Mouse (Mus musculus) liver, embryonic 16.5 days (tissue): Measurements from ENCODE around the gene Slc9a5. TPM values are rescaled to one million over a fixed set of nuclear protein-coding genes. Genes with fewer than 3 reads are reported as not detected.

Source experiments
- ATAC-seq: fragments of 200-750 bp; cut with Nextera tagmentation; 2 replicates; pipeline ENCODE4 v1.8.0; 2017; ENCODE audit warnings: low read depth, mild to moderate bottlenecking, moderate number of reproducible peaks, moderate library complexity
- H3K27ac ChIP-seq: fragments of 300-500 bp; sonication (generic); 2 replicates; pipeline ENCODE4 v1.5.1; 2014; ENCODE audit warnings: mild to moderate bottlenecking, low read length
- H3K27me3 ChIP-seq: fragments of 300-500 bp; sonication (generic); 2 replicates; pipeline ENCODE4 v1.6.1; 2014; ENCODE audit warnings: low read depth, low read length, mixed read lengths; ENCODE audit not compliant: control insufficient read depth, insufficient read depth
- H3K36me3 ChIP-seq: fragments of 300-500 bp; sonication (generic); 2 replicates; pipeline ENCODE4 v1.6.1; 2014; ENCODE audit warnings: mild to moderate bottlenecking; ENCODE audit not compliant: control insufficient read depth, insufficient read depth
- H3K4me1 ChIP-seq: fragments of 300-500 bp; sonication (generic); 2 replicates; pipeline ENCODE4 v1.6.1; 2014; ENCODE audit warnings: low read depth, low read length, mixed read lengths; ENCODE audit not compliant: control insufficient read depth
- H3K4me2 ChIP-seq: fragments of 300-500 bp; sonication (generic); 2 replicates; pipeline ENCODE4 v1.6.1; 2014; ENCODE audit warnings: low read depth, low read length, mixed read lengths
- H3K4me3 ChIP-seq: fragments of 300-500 bp; sonication (generic); 2 replicates; pipeline ENCODE4 v1.5.1; 2014; ENCODE audit warnings: low read depth, mild to moderate bottlenecking, low read length
- H3K9ac ChIP-seq: fragments of 300-500 bp; sonication (generic); 2 replicates; pipeline ENCODE4 v1.6.1; 2014; ENCODE audit warnings: low read depth, low read length
- H3K9me3 ChIP-seq: fragments of 300-500 bp; sonication (generic); replicated peaks from 2 replicates; pipeline ENCODE4 v1.6.1; 2016; ENCODE audit warnings: low read length; ENCODE audit not compliant: control insufficient read depth
- WGBS: fragments of 180-500 bp; shearing (Covaris S2); extraction: QIAGEN DNeasy Blood & Tissue Kit; methylation state at CpG from one replicate; pipeline ENCODE4 v1.1.7; 2014; ENCODE audit not compliant: insufficient replicate concordance; 5-methylcytosine and 5-hydroxymethylcytosine counted together
- polyA plus RNA-seq: library from polyadenylated mRNA; unstranded; fragments of >200 nt; fragmentation: Nextera tagmentation; extraction: Ambion mirVana; gene quantifications from 2 replicates; pipeline ENCODE4 v1.2.1, GENCODE M21; 2015

The Slc9a5 gene
- polyA plus RNA-seq, 1 experiment from 2014 or later: 0.13 TPM

- no peaks in the 10 kb centered on the region for H3K9me3 ChIP-seq
- H3K36me3 ChIP-seq: no peaks in the 10 kb centered on the region
- no peak overlapping the region for H3K4me3 ChIP-seq
- ATAC-seq: no peak
- WGBS: 70% methylated on average over 15 of the region's 15 CpGs
- H3K27ac ChIP-seq: no peak overlapping the region
- no peak overlapping the region for H3K9ac ChIP-seq
- no peak overlapping the region for H3K4me2 ChIP-seq
- H3K4me1 ChIP-seq: no peaks in the 10 kb centered on the region
- H3K27me3 ChIP-seq: no peaks in the 10 kb centered on the region
Observed at GRCm38 (mm10) chr8:105359208-105359607, 10.6 kb downstream of the Slc9a5 start.

DNA sequence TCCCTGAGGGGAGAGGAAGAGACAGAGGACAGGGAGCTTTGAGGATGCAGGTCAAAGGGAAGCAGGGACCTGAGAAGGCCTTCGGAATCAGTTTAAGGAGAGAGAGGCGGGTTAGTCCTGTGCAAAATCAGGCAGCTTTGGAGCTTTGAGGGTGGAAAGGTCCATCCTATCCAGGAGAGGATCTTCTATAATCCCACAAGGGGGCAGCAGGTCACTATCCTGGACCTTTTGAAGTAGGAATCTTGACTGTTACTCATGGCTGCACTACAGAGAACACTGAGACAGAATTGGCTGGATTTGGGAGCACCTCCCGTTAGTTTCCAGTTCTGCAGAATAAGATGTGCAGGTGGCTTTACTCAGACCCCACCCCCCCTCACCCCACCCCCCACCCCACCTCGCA is 11.0 kb downstream of the Slc9a5 start:
- ATAC-seq: no peak

GRCm38 (mm10) chr8:105361751-105362702 is 13.4 kb downstream of the Slc9a5 start:
- no peak overlapping the region for H3K27ac ChIP-seq
- ATAC-seq: no peak

More for the DNA sequence above, 11.0 kb downstream of the Slc9a5 start:
- 46% methylated on average over 4 of the region's 4 CpGs for WGBS
- Histone ChIP-seq H3K4me2 (no peak overlapping the region), H3K27me3 (no peaks in the 10 kb centered on the region), H3K9ac (no peak overlapping the region), H3K4me1 (no peaks in the 10 kb centered on the region), H3K27ac (no peak overlapping the region), H3K36me3 (no peaks in the 10 kb centered on the region), H3K9me3 (no peaks in the 10 kb centered on the region), H3K4me3 (no peak overlapping the region)

DNA sequence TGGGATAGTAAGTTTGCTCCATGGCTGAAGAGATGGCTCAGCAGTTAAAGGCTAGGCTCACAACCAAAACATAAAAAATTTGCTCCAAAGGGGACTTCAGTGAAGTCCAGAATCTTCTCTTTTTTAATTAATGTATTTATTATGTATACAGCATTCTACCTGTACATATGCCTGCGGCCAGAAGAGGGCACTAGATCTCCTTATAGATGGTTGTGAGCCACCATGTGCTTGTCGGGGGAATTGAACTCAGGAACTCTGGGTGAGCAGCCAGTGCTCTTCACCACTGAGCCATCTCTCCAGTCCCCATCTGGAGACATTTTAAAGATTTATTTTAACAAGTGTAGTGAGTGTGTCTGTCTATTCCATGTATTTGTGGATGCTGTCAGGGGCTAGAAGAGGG is 18.5 kb downstream of the Slc9a5 start:
- Histone ChIP-seq H3K27me3 (no peaks in the 10 kb centered on the region), H3K9me3 (no peaks in the 10 kb centered on the region), H3K4me1 (no peaks in the 10 kb centered on the region), H3K36me3 (no peaks in the 10 kb centered on the region), H3K4me3 (no peak overlapping the region), H3K4me2 (no peak overlapping the region), H3K27ac (no peak overlapping the region), H3K9ac (no peak overlapping the region)
- WGBS: 43% methylated on average over 2 of the region's 2 CpGs
- no peak for ATAC-seq

More at GRCm38 (mm10) chr8:105361751-105362702, 13.4 kb downstream of the Slc9a5 start:
- Histone ChIP-seq H3K27me3 (no peaks in the 10 kb centered on the region), H3K9ac (no peak overlapping the region), H3K4me1 (no peaks in the 10 kb centered on the region), H3K36me3 (no peaks in the 10 kb centered on the region), H3K9me3 (no peaks in the 10 kb centered on the region), H3K4me3 (no peak overlapping the region), H3K4me2 (no peak overlapping the region)
- WGBS: 48% methylated on average over 12 of the region's 12 CpGs

- no peak overlapping the region for H3K4me2 ChIP-seq
- H3K9me3 ChIP-seq: no peaks in the 10 kb centered on the region
- WGBS: 66% methylated on average over 9 of the region's 9 CpGs
- no peak overlapping the region for H3K9ac ChIP-seq
- no peak for ATAC-seq
- no peak overlapping the region for H3K4me3 ChIP-seq
- H3K36me3 ChIP-seq: no peaks in the 10 kb centered on the region
- H3K27me3 ChIP-seq: no peaks in the 10 kb centered on the region
- H3K4me1 ChIP-seq: no peaks in the 10 kb centered on the region
- no peak overlapping the region for H3K27ac ChIP-seq
Observed at GRCm38 (mm10) chr8:105372473-105372872, 23.8 kb downstream of the Slc9a5 start.

GRCm38 (mm10) chr8:105373032-105373431 is 24.4 kb downstream of the Slc9a5 start, which contains the start of gene Plekhg4:
TSS of gene Plekhg4 (plus strand) at chr8:105373274.
- no peak within 1 kb of the TSS for H3K27ac ChIP-seq
- no peaks in the 10 kb centered on the region for H3K36me3 ChIP-seq
- H3K4me1 ChIP-seq: no peaks in the 10 kb centered on the region
- H3K9me3 ChIP-seq: no peaks in the 10 kb centered on the region
- no peaks in the 10 kb centered on the region for H3K27me3 ChIP-seq
- no peak within 1 kb of the TSS for H3K4me2 ChIP-seq
- H3K9ac ChIP-seq: no peak within 1 kb of the TSS
- H3K4me3 ChIP-seq: no peak within 1 kb of the TSS
- ATAC-seq: no peak
- 43% methylated on average over 2 of the region's 2 CpGs for WGBS

GRCm38 (mm10) chr8:105374513-105374966 is 25.9 kb downstream of the Slc9a5 start:
- WGBS: 25% methylated on average over 33 of the region's 33 CpGs
- H3K9ac ChIP-seq: no peak overlapping the region
- no peaks in the 10 kb centered on the region for H3K4me1 ChIP-seq
- H3K27me3 ChIP-seq: no peaks in the 10 kb centered on the region
- no peak overlapping the region for H3K4me3 ChIP-seq
- no peak overlapping the region for H3K27ac ChIP-seq
- no peaks in the 10 kb centered on the region for H3K9me3 ChIP-seq
- H3K4me2 ChIP-seq: no peak overlapping the region; the same call in 1 of the 2 replicates
- H3K36me3 ChIP-seq: no peaks in the 10 kb centered on the region
- peak; percentile 37; the same call in 1 of the 2 replicates for ATAC-seq

GRCm38 (mm10) chr8:105378673-105379072 is 30.0 kb downstream of the Slc9a5 start:
- Histone ChIP-seq H3K36me3 (no peaks in the 10 kb centered on the region), H3K9ac (no peak overlapping the region), H3K27ac (no peak overlapping the region), H3K9me3 (no peaks in the 10 kb centered on the region), H3K4me1 (no peaks in the 10 kb centered on the region), H3K4me2 (no peak overlapping the region), H3K4me3 (no peak overlapping the region), H3K27me3 (no peaks in the 10 kb centered on the region)
- WGBS: 65% methylated on average over 19 of the region's 19 CpGs
- ATAC-seq: no peak

- Histone ChIP-seq H3K9me3 (no peaks in the 10 kb centered on the region), H3K27ac (no peak overlapping the region), H3K4me2 (no peak overlapping the region), H3K36me3 (no peaks in the 10 kb centered on the region), H3K27me3 (no peaks in the 10 kb centered on the region), H3K4me3 (no peak overlapping the region), H3K9ac (no peak overlapping the region), H3K4me1 (no peaks in the 10 kb centered on the region)
- WGBS: 76% methylated on average over 12 of the region's 12 CpGs
- no peak for ATAC-seq
Observed at GRCm38 (mm10) chr8:105380308-105380707, 31.7 kb downstream of the Slc9a5 start.
